Mouse (Mus musculus) forebrain, embryonic 11.5 days (tissue): ENCODE measurements around the gene D230025D16Rik. TPM values are rescaled to one million over a fixed set of nuclear protein-coding genes. Genes with fewer than 3 reads are reported as not detected.
A peak's percentile ranks its signal among the peaks of the same experiment; 100 is the strongest.

ENCODE experiments used
- ATAC-seq: fragments of 200-750 bp; cut with Nextera tagmentation; replicated peaks from 2 replicates; pipeline ENCODE4 v1.8.0; 2017; ENCODE audit warnings: moderate TSS enrichment; ENCODE audit not compliant: low FRiP score
- DNase-seq: peaks from one replicate; pipeline ENCODE4 v3.0.0-alpha.2; 2017; ENCODE audit warnings: low spot score
- H3K27ac ChIP-seq: fragments of 300-500 bp; sonication (generic); 2 replicates; pipeline ENCODE4 v1.5.1; 2014; ENCODE audit warnings: low read depth, low read length
- H3K27me3 ChIP-seq: fragments of 300-500 bp; sonication (generic); 2 replicates; pipeline ENCODE4 v1.6.1; 2014; ENCODE audit warnings: mild to moderate bottlenecking, low read length, mixed read lengths; ENCODE audit not compliant: control insufficient read depth, insufficient read depth
- H3K36me3 ChIP-seq: fragments of 300-500 bp; sonication (generic); 2 replicates; pipeline ENCODE4 v1.6.1; 2014; ENCODE audit warnings: mild to moderate bottlenecking, low read length, moderate library complexity, mixed read lengths; ENCODE audit not compliant: control insufficient read depth, insufficient read depth
- H3K4me1 ChIP-seq: fragments of 300-500 bp; sonication (generic); replicated peaks from 2 replicates; pipeline ENCODE4 v1.6.1; 2014; ENCODE audit warnings: low read length, mixed read lengths; ENCODE audit not compliant: control insufficient read depth, insufficient read depth
- H3K4me2 ChIP-seq: fragments of 300-500 bp; sonication (generic); 2 replicates; pipeline ENCODE4 v1.6.1; 2014; ENCODE audit warnings: low read depth, mild to moderate bottlenecking, low read length, moderate library complexity, mixed read lengths; ENCODE audit not compliant: severe bottlenecking
- H3K4me3 ChIP-seq: fragments of 300-500 bp; sonication (generic); 2 replicates; pipeline ENCODE4 v1.5.1; 2014; ENCODE audit warnings: low read depth, low read length
- H3K9ac ChIP-seq: fragments of 300-500 bp; sonication (generic); 2 replicates; pipeline ENCODE4 v1.6.1; 2014; ENCODE audit warnings: low read length
- H3K9me3 ChIP-seq: fragments of 300-500 bp; sonication (generic); 2 replicates; pipeline ENCODE4 v1.6.1; 2016; ENCODE audit warnings: low read length, mixed read lengths; ENCODE audit not compliant: control insufficient read depth
- WGBS: fragments of 180-500 bp; shearing (Covaris S2); extraction: QIAGEN DNeasy Blood & Tissue Kit; methylation state at CpG from one replicate; pipeline ENCODE4 v1.1.7; 2014; 5-methylcytosine and 5-hydroxymethylcytosine counted together
- polyA plus RNA-seq: library from polyadenylated mRNA; unstranded; fragments of >200 nt; fragmentation: Nextera tagmentation; extraction: Ambion mirVana; gene quantifications from 2 replicates; pipeline ENCODE4 v1.2.1, GENCODE M21; 2014

The D230025D16Rik gene
- polyA plus RNA-seq, 1 experiment from 2014 or later, result 26.3 TPM

DNA sequence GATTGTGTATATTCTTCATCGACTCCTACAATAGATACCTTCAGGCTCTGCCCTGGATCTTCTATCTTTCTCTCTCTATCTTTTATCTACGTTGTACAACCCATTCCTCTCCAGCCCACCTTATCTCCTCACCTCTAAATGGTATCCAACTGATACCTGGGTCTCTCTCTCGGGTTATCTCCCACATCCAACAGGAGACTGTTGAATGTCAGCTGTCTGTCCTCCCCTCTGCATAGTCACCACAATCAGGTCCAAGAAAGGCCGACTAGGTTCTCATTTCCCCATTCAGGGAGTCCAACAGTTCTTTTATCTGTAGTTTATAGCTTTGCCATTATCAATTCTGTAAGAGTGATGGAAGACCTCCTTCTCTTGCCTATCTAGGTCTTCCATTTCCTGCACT, 57.3 kb downstream of the D230025D16Rik start:
- no peak overlapping the region for H3K9ac ChIP-seq
- no peak overlapping the region for H3K4me3 ChIP-seq
- H3K36me3 ChIP-seq, result no peaks in the 10 kb centered on the region; the same call in 1 of the 2 replicates
- H3K4me2 ChIP-seq, result no peak overlapping the region
- peaks cover 32% of the 10 kb centered on the region for H3K27me3 ChIP-seq
- H3K4me1 ChIP-seq, result 0 out of 2 replicates have a peak, but pooled peaks cover 2% of the 10 kb centered on the region
- WGBS, result 93% methylated on average over 4 of the region's 4 CpGs
- DNase-seq (no peak), ATAC-seq (no peak)
- no peaks in the 10 kb centered on the region for H3K9me3 ChIP-seq
- no peak overlapping the region for H3K27ac ChIP-seq

GRCm38 (mm10) chr8:105283074-105283473, 58.1 kb downstream of the D230025D16Rik start:
- Histone ChIP-seq H3K9ac (no peak overlapping the region), H3K27me3 (peaks cover 23% of the 10 kb centered on the region), H3K36me3 (no peaks in the 10 kb centered on the region; the same call in 1 of the 2 replicates), H3K4me2 (no peak overlapping the region), H3K4me3 (no peak overlapping the region), H3K4me1 (peaks cover 2% of the 10 kb centered on the region; the same call in 1 of the 2 replicates), H3K27ac (no peak overlapping the region), H3K9me3 (no peaks in the 10 kb centered on the region)
- ATAC-seq (peak; percentile 47), DNase-seq (peak; percentile 77)
- WGBS, result 19% methylated on average over 23 of the region's 23 CpGs

DNA sequence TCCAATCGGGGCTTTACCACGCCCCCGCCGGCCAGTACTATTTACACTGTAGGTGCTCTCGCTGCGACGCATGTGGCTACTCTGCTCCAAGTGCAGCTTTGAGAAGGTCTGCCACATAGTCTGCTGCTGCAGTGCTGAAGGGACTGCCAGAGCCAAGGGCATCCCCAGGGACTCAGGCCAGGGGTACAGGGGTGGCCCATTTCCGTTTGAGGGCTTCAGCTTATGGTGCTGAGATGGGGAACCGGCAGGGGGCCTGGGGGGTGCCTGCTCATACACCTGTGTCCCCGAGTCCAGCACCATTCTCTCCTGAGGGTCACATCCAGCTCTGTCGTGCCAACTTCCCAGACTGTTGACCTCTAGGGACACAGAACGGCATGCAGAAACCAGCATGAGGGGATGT, 60.6 kb downstream of the D230025D16Rik start:
- Histone ChIP-seq H3K36me3 (no peaks in the 10 kb centered on the region; the same call in 1 of the 2 replicates), H3K27ac (no peak overlapping the region), H3K4me1 (peaks cover 12% of the 10 kb centered on the region), H3K4me3 (no peak overlapping the region), H3K4me2 (no peak overlapping the region), H3K9ac (no peak overlapping the region), H3K9me3 (no peaks in the 10 kb centered on the region), H3K27me3 (peaks cover 6% of the 10 kb centered on the region)
- no peak for ATAC-seq
- 44% methylated on average over 12 of the region's 12 CpGs for WGBS
- peak; percentile 47 for DNase-seq

DNA sequence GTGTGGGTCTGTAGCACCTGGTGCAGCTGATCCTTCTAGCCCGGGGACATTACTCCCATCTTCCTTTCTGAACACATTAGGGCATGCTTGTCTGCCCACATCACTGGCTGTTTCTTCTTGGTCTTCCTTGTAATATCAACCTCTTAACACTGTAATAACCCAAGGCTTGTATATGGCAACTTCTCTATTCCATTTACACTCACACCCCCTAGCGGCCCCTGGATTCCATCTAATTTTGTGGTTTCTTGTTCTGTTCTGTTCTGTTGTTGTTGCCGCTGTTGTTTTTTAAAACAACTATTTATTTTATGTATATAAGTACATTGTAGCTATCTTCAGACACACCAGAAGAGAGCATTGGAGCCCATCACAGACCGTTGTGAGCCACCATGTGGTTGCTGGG, 62.0 kb downstream of the D230025D16Rik start:
- Histone ChIP-seq H3K9me3 (no peaks in the 10 kb centered on the region), H3K9ac (no peak overlapping the region), H3K27me3 (peaks cover 9% of the 10 kb centered on the region), H3K4me3 (no peak overlapping the region), H3K4me1 (peaks cover 13% of the 10 kb centered on the region), H3K27ac (no peak overlapping the region), H3K4me2 (no peak overlapping the region), H3K36me3 (no peaks in the 10 kb centered on the region; the same call in 1 of the 2 replicates)
- 86% methylated on average over 4 of the region's 4 CpGs for WGBS
- ATAC-seq, result no peak
- DNase-seq, result no peak

DNA sequence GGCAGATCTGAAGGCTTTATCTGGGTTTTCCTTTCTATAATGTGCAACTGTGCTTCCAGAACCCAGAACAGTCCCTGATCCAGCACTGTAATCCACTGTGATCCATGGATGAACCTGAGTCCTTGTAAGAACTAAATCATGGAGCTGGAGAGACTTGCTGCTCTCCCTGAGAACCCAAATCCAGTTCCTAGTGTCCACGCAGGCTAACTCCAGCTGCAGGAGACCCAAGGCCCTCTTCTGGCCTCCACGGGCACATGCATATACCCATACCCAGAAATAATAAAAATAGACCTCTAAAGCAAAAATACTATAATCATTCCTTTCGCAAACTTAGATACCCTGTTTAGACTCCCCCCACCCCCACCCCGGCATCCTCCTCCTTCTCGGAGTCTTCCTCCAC, 63.3 kb downstream of the D230025D16Rik start:
- Histone ChIP-seq H3K36me3 (no peaks in the 10 kb centered on the region; the same call in 1 of the 2 replicates), H3K4me2 (peak overlapping the region; percentile 74), H3K4me1 (peaks cover 13% of the 10 kb centered on the region), H3K9ac (peak overlapping the region; percentile 14; the same call in 1 of the 2 replicates), H3K27me3 (peaks cover 9% of the 10 kb centered on the region), H3K27ac (no peak overlapping the region), H3K4me3 (peak overlapping the region; percentile 39; the same call in 1 of the 2 replicates), H3K9me3 (no peaks in the 10 kb centered on the region)
- ATAC-seq (no peak), DNase-seq (peak; percentile 47)
- WGBS, result 87% methylated on average over 5 of the region's 5 CpGs

DNA sequence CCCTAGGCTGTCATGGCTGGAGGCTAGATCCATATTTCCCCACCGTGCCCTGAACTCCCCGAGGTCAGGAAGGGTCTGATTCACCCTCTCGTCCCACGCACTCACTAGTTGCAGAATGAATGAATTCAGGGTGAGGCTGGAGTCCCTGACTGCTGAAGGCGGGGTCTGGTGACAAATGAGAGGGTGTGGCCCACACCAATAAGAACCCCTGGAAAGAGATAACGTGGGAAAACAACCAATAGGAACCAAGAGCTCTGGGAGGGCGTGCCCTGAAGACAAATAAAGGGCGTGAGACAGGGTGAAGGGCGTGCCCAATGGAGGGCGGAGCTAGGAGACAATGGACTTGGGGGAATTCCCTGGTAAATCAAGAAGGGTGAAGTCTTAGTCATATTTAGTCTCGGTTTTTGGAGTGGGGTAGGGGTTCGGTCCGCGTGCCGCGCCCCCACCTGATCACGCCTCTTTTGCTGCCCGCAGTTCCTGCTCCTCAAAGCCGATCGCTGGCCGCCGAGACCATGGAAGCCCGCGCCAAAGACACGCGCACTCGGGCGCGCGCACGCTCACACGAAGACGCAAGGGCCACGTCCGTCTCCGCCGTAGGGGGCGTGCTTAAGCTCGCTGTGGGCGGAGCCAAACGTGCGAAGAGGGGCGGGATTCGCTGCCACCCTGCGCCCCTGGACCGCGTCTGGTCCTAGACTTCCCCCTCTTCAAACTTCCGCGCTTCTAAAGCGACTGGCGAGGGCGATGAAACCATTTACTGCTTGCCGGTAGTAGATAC, 64.2 kb downstream of the D230025D16Rik start:
- H3K9ac ChIP-seq, result peak overlapping the region; percentile 65
- peak overlapping the region; percentile 74 for H3K4me2 ChIP-seq
- peak; percentile 97 for DNase-seq
- ATAC-seq, result peak; percentile 93
- H3K4me3 ChIP-seq, result peak overlapping the region; percentile 39
- H3K27me3 ChIP-seq, result peaks cover 9% of the 10 kb centered on the region
- no peaks in the 10 kb centered on the region for H3K9me3 ChIP-seq
- peaks cover 13% of the 10 kb centered on the region for H3K4me1 ChIP-seq
- peak overlapping the region; percentile 73 for H3K27ac ChIP-seq
- no peaks in the 10 kb centered on the region; the same call in 1 of the 2 replicates for H3K36me3 ChIP-seq
- WGBS, result under 1% methylated on average over 53 of the region's 53 CpGs

GRCm38 (mm10) chr8:105289805-105290460, 65.0 kb downstream of the D230025D16Rik start, which contains the start of gene 4931428F04Rik:
Gene 4931428F04Rik, minus strand, starts transcription at chr8:105289864.
- WGBS, result 1% methylated on average over 42 of the region's 43 CpGs
- H3K36me3 ChIP-seq, result no peaks in the 10 kb centered on the region
- H3K27ac ChIP-seq, result peak within 1 kb of the TSS; percentile 73
- peaks cover 13% of the 10 kb centered on the region for H3K4me1 ChIP-seq
- H3K9me3 ChIP-seq, result no peaks in the 10 kb centered on the region
- H3K27me3 ChIP-seq, result peaks cover 9% of the 10 kb centered on the region
- H3K4me3 ChIP-seq, result peak within 1 kb of the TSS; percentile 39
- H3K4me2 ChIP-seq, result peak within 1 kb of the TSS; percentile 74
- ATAC-seq (peak; percentile 50), DNase-seq (peak; percentile 81)
- peak within 1 kb of the TSS; percentile 65 for H3K9ac ChIP-seq

GRCm38 (mm10) chr8:105290554-105291314, 65.8 kb downstream of the D230025D16Rik start:
- peak overlapping the region; percentile 39 for H3K4me3 ChIP-seq
- peaks cover 13% of the 10 kb centered on the region for H3K4me1 ChIP-seq
- no peak overlapping the region for H3K9ac ChIP-seq
- no peaks in the 10 kb centered on the region for H3K9me3 ChIP-seq
- ATAC-seq (no peak), DNase-seq (peak; percentile 92)
- H3K27ac ChIP-seq, result no peak overlapping the region
- 6% methylated on average over 31 of the region's 31 CpGs for WGBS
- peak overlapping the region; percentile 74; the same call in 1 of the 2 replicates for H3K4me2 ChIP-seq
- H3K27me3 ChIP-seq, result peaks cover 9% of the 10 kb centered on the region
- H3K36me3 ChIP-seq, result no peaks in the 10 kb centered on the region
